Mouse (Mus musculus): ENCODE measurements at regions not wholly inside any gene's neighbourhood (a gene's known extent, or its start where the extent isn't known, plus 50 kb on each side); places are given as distances from the start of the nearest gene placed in this dataset.
A peak's percentile ranks its signal among the peaks of the same experiment; 100 is the strongest.
"Not testable (repeated sequence)": the region's sequence is repeated elsewhere in the genome, so short reads cannot be mapped to it uniquely, and the experiment has no call there.

- H3K4me3 ChIP-seq (replicated peaks; ENCODE audit: low read length) = no peak overlapping the region
- no peaks in the 10 kb centered on the region for H3K36me3 ChIP-seq (ENCODE audit: insufficient read depth, low read length)
- no peaks in the 10 kb centered on the region for H3K4me1 ChIP-seq (replicated peaks; ENCODE audit: low read depth, low read length)
- no peaks in the 10 kb centered on the region for H3K27me3 ChIP-seq (ENCODE audit: insufficient read depth, low read length)
- TF ChIP-seq POU5F1 (IDR thresholded peaks at IDR 0.05; ENCODE audit: borderline replicate concordance, low read length) (no peak), CTCF (conservative IDR thresholded peaks at IDR 0.05; ENCODE audit: low read length) (no peak), NANOG (IDR thresholded peaks at IDR 0.05; ENCODE audit: borderline replicate concordance, low read length) (no peak)
- H3K9me3 ChIP-seq (ENCODE audit: low read length) = no peaks in the 10 kb centered on the region
Observed at GRCm38 (mm10) chr9:84461441-84461840, 536.5 kb downstream of the Bckdhb start.

GRCm38 (mm10) chr9:84466741-84467140 is 541.8 kb downstream of the Bckdhb start:
- no peaks in the 10 kb centered on the region for H3K36me3 ChIP-seq (ENCODE audit: insufficient read depth, low read length)
- no peaks in the 10 kb centered on the region for H3K27me3 ChIP-seq (ENCODE audit: insufficient read depth, low read length)
- TF ChIP-seq CTCF (conservative IDR thresholded peaks at IDR 0.05; ENCODE audit: low read length) (peak; percentile 30), NANOG (IDR thresholded peaks at IDR 0.05; ENCODE audit: borderline replicate concordance, low read length) (no peak), POU5F1 (IDR thresholded peaks at IDR 0.05; ENCODE audit: borderline replicate concordance, low read length) (no peak)
- no peak overlapping the region for H3K4me3 ChIP-seq (replicated peaks; ENCODE audit: low read length)
- H3K4me1 ChIP-seq (replicated peaks; ENCODE audit: low read depth, low read length) = no peaks in the 10 kb centered on the region
- no peaks in the 10 kb centered on the region for H3K9me3 ChIP-seq (ENCODE audit: low read length)

GRCm38 (mm10) chr9:84472696-84473095 is 547.8 kb downstream of the Bckdhb start:
- Histone ChIP-seq H3K36me3 (ENCODE audit: insufficient read depth, low read length) (no peaks in the 10 kb centered on the region), H3K4me1 (replicated peaks; ENCODE audit: low read depth, low read length) (no peaks in the 10 kb centered on the region), H3K4me3 (replicated peaks; ENCODE audit: low read length) (no peak overlapping the region), H3K9me3 (ENCODE audit: low read length) (no peaks in the 10 kb centered on the region), H3K27me3 (ENCODE audit: insufficient read depth, low read length) (no peaks in the 10 kb centered on the region)
- TF ChIP-seq POU5F1 (IDR thresholded peaks at IDR 0.05; ENCODE audit: borderline replicate concordance, low read length) = no peak
- no peak for TF ChIP-seq NANOG (IDR thresholded peaks at IDR 0.05; ENCODE audit: borderline replicate concordance, low read length)
- TF ChIP-seq CTCF (conservative IDR thresholded peaks at IDR 0.05; ENCODE audit: low read length) = no peak

GRCm38 (mm10) chr9:84475906-84476305 is 551.0 kb downstream of the Bckdhb start:
- H3K36me3 ChIP-seq (ENCODE audit: insufficient read depth, low read length) = no peaks in the 10 kb centered on the region
- no peaks in the 10 kb centered on the region for H3K9me3 ChIP-seq (ENCODE audit: low read length)
- H3K4me1 ChIP-seq (replicated peaks; ENCODE audit: low read depth, low read length) = no peaks in the 10 kb centered on the region
- no peak overlapping the region for H3K4me3 ChIP-seq (replicated peaks; ENCODE audit: low read length)
- TF ChIP-seq CTCF (conservative IDR thresholded peaks at IDR 0.05; ENCODE audit: low read length) = no peak
- TF ChIP-seq NANOG (IDR thresholded peaks at IDR 0.05; ENCODE audit: borderline replicate concordance, low read length) = no peak
- no peak for TF ChIP-seq POU5F1 (IDR thresholded peaks at IDR 0.05; ENCODE audit: borderline replicate concordance, low read length)
- no peaks in the 10 kb centered on the region for H3K27me3 ChIP-seq (ENCODE audit: insufficient read depth, low read length)

- H3K9me3 ChIP-seq (ENCODE audit: low read length) = peaks cover 44% of the 10 kb centered on the region
- H3K4me1 ChIP-seq (replicated peaks; ENCODE audit: low read depth, low read length) = no peaks in the 10 kb centered on the region
- no peaks in the 10 kb centered on the region for H3K27me3 ChIP-seq (ENCODE audit: insufficient read depth, low read length)
- TF ChIP-seq NANOG (IDR thresholded peaks at IDR 0.05; ENCODE audit: borderline replicate concordance, low read length) (no peak), CTCF (conservative IDR thresholded peaks at IDR 0.05; ENCODE audit: low read length) (no peak), POU5F1 (IDR thresholded peaks at IDR 0.05; ENCODE audit: borderline replicate concordance, low read length) (no peak)
- no peak overlapping the region for H3K4me3 ChIP-seq (replicated peaks; ENCODE audit: low read length)
- H3K36me3 ChIP-seq (ENCODE audit: insufficient read depth, low read length) = 0 out of 2 replicates have a peak, but pooled peaks cover 4% of the 10 kb centered on the region
Observed at GRCm38 (mm10) chr9:84499507-84499906, 574.6 kb downstream of the Bckdhb start.

- not testable (repeated sequence) for H3K36me3 ChIP-seq (ENCODE audit: insufficient read depth, low read length); H3K4me3 ChIP-seq (replicated peaks; ENCODE audit: low read length); H3K27me3 ChIP-seq (ENCODE audit: insufficient read depth, low read length); H3K4me1 ChIP-seq (replicated peaks; ENCODE audit: low read depth, low read length)
- TF ChIP-seq NANOG (IDR thresholded peaks at IDR 0.05; ENCODE audit: borderline replicate concordance, low read length) = peak; percentile 65; the same call in 1 of the 2 replicates
- H3K9me3 ChIP-seq (ENCODE audit: low read length) = peaks cover 26% of the 10 kb centered on the region
Observed at GRCm38 (mm10) chr9:84502981-84503380, 578.0 kb downstream of the Bckdhb start.

- Histone ChIP-seq H3K4me1 (replicated peaks; ENCODE audit: low read depth, low read length) (no peaks in the 10 kb centered on the region), H3K4me3 (replicated peaks; ENCODE audit: low read length) (no peak overlapping the region), H3K9me3 (ENCODE audit: low read length) (no peaks in the 10 kb centered on the region), H3K27me3 (ENCODE audit: insufficient read depth, low read length) (no peaks in the 10 kb centered on the region), H3K36me3 (ENCODE audit: insufficient read depth, low read length) (no peaks in the 10 kb centered on the region)
- TF ChIP-seq POU5F1 (IDR thresholded peaks at IDR 0.05; ENCODE audit: borderline replicate concordance, low read length) (no peak), CTCF (conservative IDR thresholded peaks at IDR 0.05; ENCODE audit: low read length) (no peak), NANOG (IDR thresholded peaks at IDR 0.05; ENCODE audit: borderline replicate concordance, low read length) (no peak)
Observed at GRCm38 (mm10) chr9:84517064-84517463, 592.1 kb downstream of the Bckdhb start.

- Histone ChIP-seq H3K4me1 (replicated peaks; ENCODE audit: low read depth, low read length) (no peaks in the 10 kb centered on the region), H3K9me3 (ENCODE audit: low read length) (no peaks in the 10 kb centered on the region), H3K4me3 (replicated peaks; ENCODE audit: low read length) (no peak overlapping the region), H3K36me3 (ENCODE audit: insufficient read depth, low read length) (no peaks in the 10 kb centered on the region), H3K27me3 (ENCODE audit: insufficient read depth, low read length) (no peaks in the 10 kb centered on the region)
- no peak for TF ChIP-seq NANOG (IDR thresholded peaks at IDR 0.05; ENCODE audit: borderline replicate concordance, low read length)
- no peak for TF ChIP-seq CTCF (conservative IDR thresholded peaks at IDR 0.05; ENCODE audit: low read length)
- TF ChIP-seq POU5F1 (IDR thresholded peaks at IDR 0.05; ENCODE audit: borderline replicate concordance, low read length) = no peak
Observed at GRCm38 (mm10) chr9:84545431-84545830, 620.5 kb downstream of the Bckdhb start.

GRCm38 (mm10) chr9:84548012-84548660 is 623.2 kb downstream of the Bckdhb start:
- TF ChIP-seq CTCF (conservative IDR thresholded peaks at IDR 0.05; ENCODE audit: low read length) (no peak), POU5F1 (IDR thresholded peaks at IDR 0.05; ENCODE audit: borderline replicate concordance, low read length) (no peak), NANOG (IDR thresholded peaks at IDR 0.05; ENCODE audit: borderline replicate concordance, low read length) (no peak)
- Histone ChIP-seq H3K27me3 (ENCODE audit: insufficient read depth, low read length) (no peaks in the 10 kb centered on the region), H3K36me3 (ENCODE audit: insufficient read depth, low read length) (no peaks in the 10 kb centered on the region), H3K4me3 (replicated peaks; ENCODE audit: low read length) (no peak overlapping the region), H3K9me3 (ENCODE audit: low read length) (no peaks in the 10 kb centered on the region), H3K4me1 (replicated peaks; ENCODE audit: low read depth, low read length) (no peaks in the 10 kb centered on the region)

Data from E14TG2a.4 (cell line).